Mouse (Mus musculus): ENCODE measurements around the gene Gm17555. TPM values are rescaled to one million over a fixed set of nuclear protein-coding genes. Genes with fewer than 3 reads are reported as not detected.
A peak's percentile ranks its signal among the peaks of the same experiment; 100 is the strongest.

Gene Gm17555
- total and polyA plus RNA-seq, 3 experiments: not detected

- H3K4me1 ChIP-seq (ENCODE audit: control insufficient read depth in 1 of 2, insufficient read depth in 2 of 2, low read length in 2 of 2): peaks cover 3 to 4% of the 10 kb centered on the region in 2 experiments; a peak in 2 of 4 replicates
- 0 out of 2 replicates have a peak overlapping the region, but pooled peaks have one; percentile 7 for H3K27ac ChIP-seq (ENCODE audit: control insufficient read depth, low read depth, low read length)
- TF ChIP-seq EP300 (IDR thresholded peaks at IDR 0.05; ENCODE audit: low read depth in 1 of 2, low read length in 2 of 2): no peak
- TF ChIP-seq CHD2 (IDR thresholded peaks at IDR 0.05; ENCODE audit: low read length): no peak
- TF ChIP-seq POLR2A (IDR thresholded peaks at IDR 0.05; ENCODE audit: control insufficient read depth in 1 of 2, insufficient read depth in 1 of 2, low read depth in 1 of 2, low read length in 2 of 2, poor library complexity in 1 of 2): no peak
- no peak for TF ChIP-seq SMC3 (IDR thresholded peaks at IDR 0.05; ENCODE audit: low read depth, low read length)
- no peak for TF ChIP-seq GABPA (IDR thresholded peaks at IDR 0.05; ENCODE audit: low read depth, low read length)
- no peak for TF ChIP-seq POLR2AphosphoS2 (IDR thresholded peaks at IDR 0.05; ENCODE audit: low read length)
- no peak for TF ChIP-seq NRF1 (IDR thresholded peaks at IDR 0.05; ENCODE audit: insufficient read depth, low read depth, low read length, poor library complexity, severe bottlenecking)
- no peak for TF ChIP-seq ELF1 (IDR thresholded peaks at IDR 0.05; ENCODE audit: low read depth, low read length)
- TF ChIP-seq ZKSCAN1 (IDR thresholded peaks at IDR 0.05; ENCODE audit: low read depth, low read length): no peak
- TF ChIP-seq MAFK (IDR thresholded peaks at IDR 0.05; ENCODE audit: borderline replicate concordance, low read depth, low read length): no peak
- TF ChIP-seq E2F4 (IDR thresholded peaks at IDR 0.05; ENCODE audit: borderline replicate concordance, low read depth, low read length): no peak
- no peak for TF ChIP-seq MXI1 (IDR thresholded peaks at IDR 0.05; ENCODE audit: low read depth, low read length)
- TF ChIP-seq NELFE (IDR thresholded peaks at IDR 0.05; ENCODE audit: low read depth, low read length): no peak
- TF ChIP-seq UBTF (IDR thresholded peaks at IDR 0.05; ENCODE audit: borderline replicate concordance, insufficient read depth, low read depth, low read length): no peak
- no peak for TF ChIP-seq SIN3A (IDR thresholded peaks at IDR 0.05; ENCODE audit: low read length)
- no peak for TF ChIP-seq ZMIZ1 (IDR thresholded peaks at IDR 0.05; ENCODE audit: low read depth, low read length)
- TF ChIP-seq MYC (IDR thresholded peaks at IDR 0.05; ENCODE audit: low read depth, low read length): no peak
- no peak for TF ChIP-seq RAD21 (IDR thresholded peaks at IDR 0.05; ENCODE audit: low read depth, low read length)
- H3K4me3 ChIP-seq (ENCODE audit: control insufficient read depth in 1 of 2, insufficient read depth in 1 of 2, low read depth in 2 of 2, low read length in 2 of 2): no peak overlapping the region
- no peaks in the 10 kb centered on the region; a peak in 2 of 4 replicates for H3K36me3 ChIP-seq (ENCODE audit: control insufficient read depth in 1 of 2, insufficient read depth in 2 of 2, low read length in 2 of 2)
- no peaks in the 10 kb centered on the region for H3K79me2 ChIP-seq (ENCODE audit: control insufficient read depth, insufficient read depth, low read length, poor library complexity)
- no peak overlapping the region for H3K9ac ChIP-seq (ENCODE audit: control insufficient read depth, low read depth, low read length, poor library complexity, severe bottlenecking)
- no peak for DNase-seq (ENCODE audit: low read depth, low spot score)
- H3K27me3 ChIP-seq (ENCODE audit: control insufficient read depth in 1 of 2, insufficient read depth in 2 of 2, low read length in 2 of 2): no peaks in the 10 kb centered on the region; a peak in 1 of 4 replicates
- H3K9me3 ChIP-seq (replicated peaks; ENCODE audit: insufficient read depth, low read length): no peaks in the 10 kb centered on the region
Observed at GRCm38 (mm10) chr2:126166335-126166734, 48.6 kb upstream of the Gm17555 start.

DNA sequence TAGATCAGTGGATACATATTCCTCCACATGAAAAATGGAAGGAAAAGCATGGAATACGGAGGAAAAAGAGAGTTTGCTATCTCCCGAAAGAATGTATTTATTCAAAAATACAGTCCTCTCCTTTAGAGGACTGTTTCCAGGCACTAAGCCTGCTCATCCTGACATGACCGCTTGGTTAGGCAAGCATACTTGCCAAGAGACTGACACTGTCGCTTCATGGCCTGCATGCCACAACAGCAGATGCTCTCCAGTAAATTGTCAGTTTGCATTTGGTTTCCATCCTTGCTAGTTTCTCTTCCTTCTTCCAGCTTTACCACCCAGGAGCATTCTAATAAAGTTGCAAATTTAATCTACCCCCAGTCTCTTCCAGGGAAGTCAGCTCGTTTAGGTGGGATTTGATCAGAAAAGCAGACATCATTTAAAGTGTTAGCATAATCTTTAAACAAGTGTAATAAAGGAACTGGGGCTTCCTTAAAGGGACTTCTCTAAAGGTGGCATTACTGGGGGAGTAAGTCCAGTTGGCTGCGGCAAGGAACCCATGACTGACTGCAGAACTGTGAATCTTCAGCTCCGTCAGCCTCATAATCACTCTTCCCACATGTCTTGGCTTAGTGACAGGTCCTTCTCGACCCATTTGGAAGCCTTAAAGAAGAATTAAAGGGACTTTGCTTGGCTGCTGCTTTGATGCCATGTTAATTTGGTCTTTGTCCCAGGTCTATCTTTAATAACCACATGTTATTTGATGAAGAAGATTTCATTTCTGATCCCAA, 47.9 kb upstream of the Gm17555 start:
- TF ChIP-seq EP300 (IDR thresholded peaks at IDR 0.05; ENCODE audit: low read depth in 1 of 2, low read length in 2 of 2) (no peak), TBP (IDR thresholded peaks at IDR 0.05; ENCODE audit: low read depth, low read length) (no peak), CHD2 (IDR thresholded peaks at IDR 0.05; ENCODE audit: low read length) (no peak), USF2 (IDR thresholded peaks at IDR 0.05; ENCODE audit: borderline replicate concordance in 1 of 2, insufficient read depth in 1 of 2, low read depth in 1 of 2, low read length in 2 of 2) (no peak), NRF1 (IDR thresholded peaks at IDR 0.05; ENCODE audit: insufficient read depth, low read depth, low read length, poor library complexity, severe bottlenecking) (no peak), BHLHE40 (IDR thresholded peaks at IDR 0.05; ENCODE audit: borderline replicate concordance, low read depth, low read length) (no peak), UBTF (IDR thresholded peaks at IDR 0.05; ENCODE audit: borderline replicate concordance, insufficient read depth, low read depth, low read length) (no peak), MAX (IDR thresholded peaks at IDR 0.05; ENCODE audit: low read length) (no peak), RCOR1 (IDR thresholded peaks at IDR 0.05; ENCODE audit: low read depth, low read length) (no peak), SMC3 (IDR thresholded peaks at IDR 0.05; ENCODE audit: low read depth, low read length) (no peak), ELF1 (IDR thresholded peaks at IDR 0.05; ENCODE audit: low read depth, low read length) (no peak), ZMIZ1 (IDR thresholded peaks at IDR 0.05; ENCODE audit: low read depth, low read length) (no peak), MAZ (IDR thresholded peaks at IDR 0.05; ENCODE audit: low read depth, low read length) (no peak), GATA1 (IDR thresholded peaks at IDR 0.05; ENCODE audit: low read depth, low read length) (no peak)

More for the DNA sequence above, 47.9 kb upstream of the Gm17555 start:
- H3K9me3 ChIP-seq (replicated peaks; ENCODE audit: insufficient read depth, low read length): no peaks in the 10 kb centered on the region
- no peaks in the 10 kb centered on the region; a peak in 1 of 4 replicates for H3K27me3 ChIP-seq (ENCODE audit: control insufficient read depth in 1 of 2, insufficient read depth in 2 of 2, low read length in 2 of 2)
- H3K79me2 ChIP-seq (ENCODE audit: control insufficient read depth, insufficient read depth, low read length, poor library complexity): no peaks in the 10 kb centered on the region
- peaks cover 3 to 4% of the 10 kb centered on the region in 2 experiments; a peak in 2 of 4 replicates for H3K4me1 ChIP-seq (ENCODE audit: control insufficient read depth in 1 of 2, insufficient read depth in 2 of 2, low read length in 2 of 2)
- H3K4me3 ChIP-seq (ENCODE audit: control insufficient read depth in 1 of 2, insufficient read depth in 1 of 2, low read depth in 2 of 2, low read length in 2 of 2): no peak overlapping the region
- H3K36me3 ChIP-seq (ENCODE audit: control insufficient read depth in 1 of 2, insufficient read depth in 2 of 2, low read length in 2 of 2): no peaks in the 10 kb centered on the region; a peak in 1 of 4 replicates
- H3K27ac ChIP-seq (ENCODE audit: control insufficient read depth, low read depth, low read length): no peak overlapping the region
- no peak for DNase-seq (ENCODE audit: low read depth, low spot score)
- H3K9ac ChIP-seq (ENCODE audit: control insufficient read depth, low read depth, low read length, poor library complexity, severe bottlenecking): no peak overlapping the region
